Mouse (Mus musculus): ENCODE data around the gene Zkscan17. TPM values are rescaled to one million over a fixed set of nuclear protein-coding genes. Genes with fewer than 3 reads are reported as not detected.

Zkscan17 gene
- polyA plus RNA-seq, 1 experiment from 2014 or later: 11.4 TPM

GRCm38 (mm10) chr11:59485641-59486040, 40.9 kb downstream of the Zkscan17 start:
- no peaks in the 10 kb centered on the region for H3K27me3 ChIP-seq (replicated peaks; ENCODE audit: control insufficient read depth, insufficient read depth, low read length)
- no peak overlapping the region for H3K4me2 ChIP-seq (ENCODE audit: low read length)
- no peak overlapping the region for H3K9ac ChIP-seq (ENCODE audit: low read depth, low read length)
- H3K27ac ChIP-seq (ENCODE audit: low read depth, low read length): no peak overlapping the region
- peaks cover 11% of the 10 kb centered on the region for H3K36me3 ChIP-seq (ENCODE audit: control insufficient read depth, insufficient read depth, low read length)
- ATAC-seq: no peak
- no peaks in the 10 kb centered on the region for H3K9me3 ChIP-seq (ENCODE audit: control insufficient read depth, low read length)
- H3K4me1 ChIP-seq (ENCODE audit: control insufficient read depth, insufficient read depth, low read depth, low read length): no peaks in the 10 kb centered on the region
- no peak overlapping the region for H3K4me3 ChIP-seq (ENCODE audit: low read length)
- 57% methylated on average over 2 of the region's 2 CpGs for WGBS

- no peak overlapping the region for H3K27ac ChIP-seq (ENCODE audit: low read depth, low read length)
- no peak overlapping the region for H3K4me2 ChIP-seq (ENCODE audit: low read length)
- H3K27me3 ChIP-seq (replicated peaks; ENCODE audit: control insufficient read depth, insufficient read depth, low read length): no peaks in the 10 kb centered on the region
- H3K9me3 ChIP-seq (ENCODE audit: control insufficient read depth, low read length): no peaks in the 10 kb centered on the region
- H3K9ac ChIP-seq (ENCODE audit: low read depth, low read length): no peak overlapping the region
- whole genome bisulfite sequencing: 12% methylated on average over 2 of the region's 2 CpGs
- H3K36me3 ChIP-seq (ENCODE audit: control insufficient read depth, insufficient read depth, low read length): peaks cover 11% of the 10 kb centered on the region
- no peak for ATAC-seq
- no peak overlapping the region for H3K4me3 ChIP-seq (ENCODE audit: low read length)
- no peaks in the 10 kb centered on the region for H3K4me1 ChIP-seq (ENCODE audit: control insufficient read depth, insufficient read depth, low read depth, low read length)
Measured at GRCm38 (mm10) chr11:59483212-59483611, 43.3 kb downstream of the Zkscan17 start.

GRCm38 (mm10) chr11:59477240-59477639, 49.3 kb downstream of the Zkscan17 start:
- H3K9ac ChIP-seq (ENCODE audit: low read depth, low read length): no peak overlapping the region
- WGBS: 60% methylated on average over 6 of the region's 6 CpGs
- ATAC-seq: no peak

GRCm38 (mm10) chr11:59472326-59472677, 54.2 kb downstream of the Zkscan17 start, which contains the start of gene Zfp867:
TSS of gene Zfp867 (minus strand) at chr11:59472474.
- H3K36me3 ChIP-seq (ENCODE audit: control insufficient read depth, insufficient read depth, low read length): no peaks in the 10 kb centered on the region
- H3K4me1 ChIP-seq (ENCODE audit: control insufficient read depth, insufficient read depth, low read depth, low read length): peaks cover 6% of the 10 kb centered on the region
- no peaks in the 10 kb centered on the region for H3K27me3 ChIP-seq (replicated peaks; ENCODE audit: control insufficient read depth, insufficient read depth, low read length)
- ATAC-seq: peak; percentile 98
- WGBS: under 1% methylated on average over 19 of the region's 19 CpGs
- H3K9ac ChIP-seq (ENCODE audit: low read depth, low read length): peak within 1 kb of the TSS; percentile 92
- H3K9me3 ChIP-seq (ENCODE audit: control insufficient read depth, low read length): no peaks in the 10 kb centered on the region
- peak within 1 kb of the TSS; percentile 82 for H3K4me3 ChIP-seq (ENCODE audit: low read length)
- H3K4me2 ChIP-seq (ENCODE audit: low read length): peak within 1 kb of the TSS; percentile 80
- peak within 1 kb of the TSS; percentile 77 for H3K27ac ChIP-seq (ENCODE audit: low read depth, low read length)

More at GRCm38 (mm10) chr11:59477240-59477639, 49.3 kb downstream of the Zkscan17 start:
- no peaks in the 10 kb centered on the region for H3K36me3 ChIP-seq (ENCODE audit: control insufficient read depth, insufficient read depth, low read length)
- H3K9me3 ChIP-seq (ENCODE audit: control insufficient read depth, low read length): no peaks in the 10 kb centered on the region
- H3K4me1 ChIP-seq (ENCODE audit: control insufficient read depth, insufficient read depth, low read depth, low read length): no peaks in the 10 kb centered on the region
- no peak overlapping the region for H3K4me2 ChIP-seq (ENCODE audit: low read length)
- no peak overlapping the region for H3K4me3 ChIP-seq (ENCODE audit: low read length)
- H3K27me3 ChIP-seq (replicated peaks; ENCODE audit: control insufficient read depth, insufficient read depth, low read length): no peaks in the 10 kb centered on the region
- H3K27ac ChIP-seq (ENCODE audit: low read depth, low read length): no peak overlapping the region

- Histone ChIP-seq H3K9ac (ENCODE audit: low read depth, low read length) (peak overlapping the region; percentile 92), H3K27ac (ENCODE audit: low read depth, low read length) (peak overlapping the region; percentile 77), H3K9me3 (ENCODE audit: control insufficient read depth, low read length) (no peaks in the 10 kb centered on the region), H3K4me3 (ENCODE audit: low read length) (peak overlapping the region; percentile 82), H3K27me3 (replicated peaks; ENCODE audit: control insufficient read depth, insufficient read depth, low read length) (no peaks in the 10 kb centered on the region), H3K36me3 (ENCODE audit: control insufficient read depth, insufficient read depth, low read length) (no peaks in the 10 kb centered on the region), H3K4me1 (ENCODE audit: control insufficient read depth, insufficient read depth, low read depth, low read length) (peaks cover 6% of the 10 kb centered on the region), H3K4me2 (ENCODE audit: low read length) (peak overlapping the region; percentile 80)
- WGBS: 7% methylated on average over 37 of the region's 37 CpGs
- ATAC-seq: peak; percentile 88
Measured at GRCm38 (mm10) chr11:59471413-59472325, 54.9 kb downstream of the Zkscan17 start.

- Histone ChIP-seq H3K9ac (ENCODE audit: low read depth, low read length) (no peak overlapping the region), H3K36me3 (ENCODE audit: control insufficient read depth, insufficient read depth, low read length) (peaks cover 41% of the 10 kb centered on the region), H3K4me2 (ENCODE audit: low read length) (no peak overlapping the region), H3K4me3 (ENCODE audit: low read length) (no peak overlapping the region), H3K27me3 (replicated peaks; ENCODE audit: control insufficient read depth, insufficient read depth, low read length) (no peaks in the 10 kb centered on the region), H3K4me1 (ENCODE audit: control insufficient read depth, insufficient read depth, low read depth, low read length) (no peaks in the 10 kb centered on the region), H3K27ac (ENCODE audit: low read depth, low read length) (no peak overlapping the region), H3K9me3 (ENCODE audit: control insufficient read depth, low read length) (peaks cover 17% of the 10 kb centered on the region)
- ATAC-seq: no peak
- WGBS: 95% methylated on average over 2 of the region's 2 CpGs
Measured at GRCm38 (mm10) chr11:59460459-59460858, 66.1 kb downstream of the Zkscan17 start.

- Histone ChIP-seq H3K9ac (ENCODE audit: low read depth, low read length) (no peak overlapping the region), H3K36me3 (ENCODE audit: control insufficient read depth, insufficient read depth, low read length) (peaks cover 43% of the 10 kb centered on the region), H3K4me3 (ENCODE audit: low read length) (no peak overlapping the region), H3K27me3 (replicated peaks; ENCODE audit: control insufficient read depth, insufficient read depth, low read length) (no peaks in the 10 kb centered on the region), H3K27ac (ENCODE audit: low read depth, low read length) (no peak overlapping the region; the same call in 1 of the 2 replicates), H3K4me1 (ENCODE audit: control insufficient read depth, insufficient read depth, low read depth, low read length) (no peaks in the 10 kb centered on the region), H3K4me2 (ENCODE audit: low read length) (no peak overlapping the region), H3K9me3 (ENCODE audit: control insufficient read depth, low read length) (peaks cover 16% of the 10 kb centered on the region)
- no peak for ATAC-seq
- WGBS: 59% methylated on average over 5 of the region's 5 CpGs
Measured at GRCm38 (mm10) chr11:59458973-59459372, 67.6 kb downstream of the Zkscan17 start.

- ATAC-seq: no peak
- H3K36me3 ChIP-seq (ENCODE audit: control insufficient read depth, insufficient read depth, low read length): peaks cover 27% of the 10 kb centered on the region
- WGBS: 90% methylated on average over 2 of the region's 2 CpGs
- H3K4me3 ChIP-seq (ENCODE audit: low read length): no peak overlapping the region
- H3K9ac ChIP-seq (ENCODE audit: low read depth, low read length): no peak overlapping the region
- H3K27me3 ChIP-seq (replicated peaks; ENCODE audit: control insufficient read depth, insufficient read depth, low read length): no peaks in the 10 kb centered on the region
- no peak overlapping the region for H3K4me2 ChIP-seq (ENCODE audit: low read length)
- no peaks in the 10 kb centered on the region for H3K4me1 ChIP-seq (ENCODE audit: control insufficient read depth, insufficient read depth, low read depth, low read length)
- H3K9me3 ChIP-seq (ENCODE audit: control insufficient read depth, low read length): no peaks in the 10 kb centered on the region
- H3K27ac ChIP-seq (ENCODE audit: low read depth, low read length): no peak overlapping the region
Measured at GRCm38 (mm10) chr11:59456891-59457290, 69.7 kb downstream of the Zkscan17 start.

GRCm38 (mm10) chr11:59456346-59456745, 70.2 kb downstream of the Zkscan17 start:
- WGBS: 100% methylated on average over 2 of the region's 2 CpGs
- H3K4me1 ChIP-seq (ENCODE audit: control insufficient read depth, insufficient read depth, low read depth, low read length): no peaks in the 10 kb centered on the region
- H3K36me3 ChIP-seq (ENCODE audit: control insufficient read depth, insufficient read depth, low read length): peaks cover 24% of the 10 kb centered on the region
- H3K4me2 ChIP-seq (ENCODE audit: low read length): no peak overlapping the region
- no peak for ATAC-seq
- no peak overlapping the region for H3K9ac ChIP-seq (ENCODE audit: low read depth, low read length)
- H3K27me3 ChIP-seq (replicated peaks; ENCODE audit: control insufficient read depth, insufficient read depth, low read length): no peaks in the 10 kb centered on the region
- H3K4me3 ChIP-seq (ENCODE audit: low read length): no peak overlapping the region
- no peaks in the 10 kb centered on the region for H3K9me3 ChIP-seq (ENCODE audit: control insufficient read depth, low read length)
- no peak overlapping the region for H3K27ac ChIP-seq (ENCODE audit: low read depth, low read length)
